Mouse (Mus musculus) lung, postnatal 0 days (tissue): ENCODE measurements around the gene Fxr2.

Experiments used
- CTCF ChIP-seq: IDR thresholded peaks from 2 replicates; pipeline ENCODE4 v1.5.1; 2016; ENCODE audit warnings: antibody characterized with exemption, mild to moderate bottlenecking
- EP300 ChIP-seq: IDR thresholded peaks from 2 replicates; pipeline ENCODE4 v1.6.1; 2016; ENCODE audit warnings: antibody characterized with exemption, mild to moderate bottlenecking, control low read depth

GRCm38 (mm10) chr11:69591424-69591823 is 41.4 kb upstream of the Fxr2 start:
- no peak for TF ChIP-seq CTCF
- TF ChIP-seq EP300 = no peak
